Mouse (Mus musculus) olfactory bulb, adult 2 months (tissue): ENCODE data around the gene Emp3. TPM values are rescaled to one million over a fixed set of nuclear protein-coding genes. Genes with fewer than 3 reads are reported as not detected.
"Not testable (repeated sequence)": the region's sequence is repeated elsewhere in the genome, so short reads cannot be mapped to it uniquely, and the experiment has no call there.

Source experiments
- H3K27ac ChIP-seq: fragments of 200-500 bp; 2 replicates; pipeline ENCODE4 v1.5.1; 2012; ENCODE audit warnings: low read depth, low read length; ENCODE audit not compliant: insufficient read depth
- H3K4me1 ChIP-seq: fragments of 200-500 bp; 2 replicates; pipeline ENCODE4 v1.6.1; 2012; ENCODE audit warnings: low read length; ENCODE audit not compliant: control insufficient read depth, insufficient read depth
- H3K4me3 ChIP-seq: fragments of 200-500 bp; 2 replicates; pipeline ENCODE4 v1.5.1; 2012; ENCODE audit warnings: mild to moderate bottlenecking, low read depth, low read length, moderate library complexity; ENCODE audit not compliant: insufficient read depth
- CTCF ChIP-seq: fragments of 200-500 bp; IDR thresholded peaks from 2 replicates; pipeline ENCODE4 v1.5.1; 2012; ENCODE audit warnings: low read depth, mild to moderate bottlenecking, low read length, moderate library complexity; ENCODE audit not compliant: insufficient read depth
- POLR2A ChIP-seq: fragments of 200-500 bp; IDR thresholded peaks from 2 replicates; pipeline ENCODE4 v1.6.1; 2012; ENCODE audit warnings: mild to moderate bottlenecking, low read depth, low read length, moderate library complexity; ENCODE audit not compliant: insufficient read depth
- WGBS: fragments of 180-500 bp; shearing (Covaris S2); methylation state at CpG from one replicate; pipeline ENCODE4 v1.1.7; 2018; 5-methylcytosine and 5-hydroxymethylcytosine counted together
- polyA plus RNA-seq: library from polyadenylated mRNA; stranded (reverse); fragments of >200 nt; gene quantifications from 2 replicates; pipeline ENCODE4 v1.2.4, GENCODE M21; 2012; ENCODE audit warnings: low replicate concordance; ENCODE audit not compliant: missing spikeins, insufficient read depth, insufficient read length

Gene Emp3
- polyA plus RNA-seq, 1 experiment = not detected

DNA sequence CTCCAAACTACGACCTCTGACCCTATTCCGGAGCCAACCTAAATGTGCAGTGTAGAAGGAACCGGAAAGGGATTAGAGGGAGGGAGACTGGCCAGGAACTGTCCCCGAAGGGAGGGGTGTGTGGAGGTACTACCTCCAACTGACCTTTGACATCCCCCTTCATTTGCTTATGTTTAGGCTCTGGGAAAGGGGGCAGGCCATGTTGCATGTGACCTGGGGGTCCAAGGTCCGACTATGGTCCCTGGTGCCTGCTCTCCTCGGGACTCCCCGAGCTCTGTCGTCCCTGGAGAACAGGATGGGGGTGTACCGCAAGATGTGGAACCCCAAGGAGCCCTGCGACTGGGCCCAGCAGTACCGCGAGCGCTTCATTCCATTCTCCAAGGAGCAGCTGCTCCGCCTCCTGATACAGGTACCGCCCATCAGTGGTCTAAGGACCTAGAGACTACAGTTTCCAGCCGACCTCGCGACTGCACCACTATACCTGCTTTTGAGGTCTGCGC lies 23.9 kb downstream of the Emp3 start:
- peak overlapping the region; percentile 56 for H3K4me3 ChIP-seq
- TF ChIP-seq POLR2A (no peak; the same call in 1 of the 2 replicates), CTCF (no peak)
- H3K27ac ChIP-seq = peak overlapping the region; percentile 82
- no peaks in the 10 kb centered on the region for H3K4me1 ChIP-seq
- WGBS = 1% methylated on average over 19 of the region's 19 CpGs

- peak within 1 kb of the TSS; percentile 56 for H3K4me3 ChIP-seq
- TF ChIP-seq CTCF = no peak
- peak; percentile 67 for TF ChIP-seq POLR2A
- no peaks in the 10 kb centered on the region for H3K4me1 ChIP-seq
- under 1% methylated on average over 40 of the region's 40 CpGs for WGBS
- peak within 1 kb of the TSS; percentile 82 for H3K27ac ChIP-seq
Observed at GRCm38 (mm10) chr7:45896517-45897257, 24.5 kb downstream of the Emp3 start, which contains the start of the genes Syngr4 and Tmem143. TSS of gene Syngr4 (minus strand) at chr7:45896714. TSS of gene Tmem143 (plus strand) at chr7:45896941.

DNA sequence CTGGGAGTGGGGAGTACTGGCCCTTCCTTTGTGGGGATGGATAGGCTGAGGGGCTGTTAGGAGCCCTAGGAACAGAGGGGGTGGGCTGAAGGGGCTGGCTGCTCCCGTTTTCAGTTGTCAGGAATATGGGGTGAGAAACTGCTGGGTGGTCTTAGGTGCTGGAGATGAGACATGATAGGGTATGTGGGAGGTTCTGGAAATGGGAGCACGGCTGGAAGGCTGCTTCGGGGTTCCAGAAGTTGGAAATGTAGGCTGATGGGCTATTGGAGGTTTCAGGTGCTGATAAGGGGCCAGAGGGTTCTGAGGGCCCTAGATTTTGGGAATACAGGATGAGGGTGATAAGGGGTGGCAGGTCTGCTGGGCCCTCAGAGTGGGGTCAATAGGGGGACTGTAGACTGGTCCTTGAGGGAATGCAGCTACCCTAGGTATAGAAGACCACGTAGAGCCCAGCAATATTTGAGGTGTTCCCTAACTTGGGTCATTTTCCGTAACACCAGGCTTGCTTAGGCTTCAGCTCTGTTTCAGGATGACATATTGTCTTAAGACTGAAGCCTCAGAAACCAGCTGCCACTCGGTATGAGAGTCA lies 25.2 kb downstream of the Emp3 start:
- TF ChIP-seq CTCF (no peak), POLR2A (no peak)
- 73% methylated on average over 6 of the region's 6 CpGs for WGBS
- Histone ChIP-seq H3K4me1 (no peaks in the 10 kb centered on the region), H3K27ac (no peak overlapping the region), H3K4me3 (no peak overlapping the region)

DNA sequence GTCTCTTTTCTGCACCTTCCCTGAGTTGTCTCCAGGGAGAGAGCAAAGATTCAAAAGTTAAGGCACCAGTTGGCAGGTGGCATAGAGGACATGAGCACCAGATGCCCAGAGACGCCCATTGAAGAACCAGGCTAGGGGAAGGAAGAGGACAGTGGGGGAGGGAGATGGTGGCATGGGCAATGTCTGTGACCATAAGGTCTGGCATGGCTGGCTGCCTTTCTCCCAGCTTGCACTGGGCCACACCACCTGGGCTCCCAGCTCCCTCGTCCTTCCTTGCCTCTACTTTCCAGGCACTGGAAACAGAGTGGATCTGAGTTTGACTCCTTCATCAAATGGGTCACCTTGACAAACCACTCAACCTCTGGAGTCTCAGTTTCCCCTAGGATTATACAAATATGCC lies 28.6 kb downstream of the Emp3 start:
- TF ChIP-seq CTCF (no peak), POLR2A (no peak)
- H3K27ac ChIP-seq = no peak overlapping the region
- no peak overlapping the region for H3K4me3 ChIP-seq
- H3K4me1 ChIP-seq = no peaks in the 10 kb centered on the region
- WGBS = 95% methylated on average over 2 of the region's 2 CpGs

GRCm38 (mm10) chr7:45887246-45887645 lies 34.0 kb downstream of the Emp3 start:
- Histone ChIP-seq H3K4me1 (no peaks in the 10 kb centered on the region), H3K27ac (no peak overlapping the region), H3K4me3 (no peak overlapping the region)
- TF ChIP-seq POLR2A = no peak
- no peak for TF ChIP-seq CTCF
- WGBS = 32% methylated on average over 3 of the region's 3 CpGs

- H3K4me3 ChIP-seq = no peak overlapping the region
- H3K4me1 ChIP-seq = no peaks in the 10 kb centered on the region
- WGBS = 90% methylated on average over 2 of the region's 2 CpGs
- TF ChIP-seq CTCF (no peak), POLR2A (no peak)
- no peak overlapping the region for H3K27ac ChIP-seq
Observed at GRCm38 (mm10) chr7:45881011-45881410, 40.2 kb downstream of the Emp3 start.

DNA sequence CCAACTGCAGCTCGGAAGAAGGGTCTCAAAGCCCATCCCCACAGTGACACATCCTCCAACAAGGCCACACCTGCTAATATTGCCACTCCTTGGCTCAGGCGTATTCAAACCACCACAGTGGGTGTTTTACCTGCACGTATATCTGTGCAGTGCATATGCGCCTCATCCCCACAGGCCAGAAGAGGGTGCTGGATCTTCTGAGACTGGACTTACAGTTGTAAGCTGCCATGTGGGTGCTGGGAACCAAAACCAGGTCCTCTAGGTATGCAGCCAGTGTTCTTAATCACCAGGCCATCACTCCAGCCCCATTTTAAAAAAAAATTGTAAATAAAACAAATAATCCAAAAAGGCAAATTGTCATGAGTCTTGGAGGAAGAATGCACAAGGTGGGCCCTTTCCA lies 40.7 kb downstream of the Emp3 start:
- TF ChIP-seq POLR2A (no peak), CTCF (no peak)
- no peaks in the 10 kb centered on the region for H3K4me1 ChIP-seq
- H3K27ac ChIP-seq = no peak overlapping the region
- over 99% methylated on average over 4 of the region's 4 CpGs for WGBS
- no peak overlapping the region for H3K4me3 ChIP-seq

DNA sequence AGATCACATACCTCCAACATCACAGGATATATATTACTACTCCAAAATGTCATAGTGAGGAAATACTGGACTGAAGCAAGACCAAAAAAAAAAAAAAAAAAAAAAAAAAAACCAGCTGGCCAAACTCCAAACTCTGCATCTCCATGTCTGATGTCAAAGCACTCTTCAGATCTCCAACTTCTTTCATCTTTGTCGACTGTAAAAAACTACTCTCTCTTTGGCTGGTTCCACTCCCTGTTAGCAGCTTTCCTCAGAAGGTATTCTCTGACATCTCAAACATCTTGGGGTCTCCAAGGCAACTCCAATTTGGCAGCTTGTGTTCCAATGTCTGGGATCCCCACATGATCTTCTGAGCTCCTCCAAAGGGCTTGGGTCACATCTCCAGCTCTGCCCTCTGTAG lies 42.9 kb downstream of the Emp3 start, which contains the start of gene Grin2d:
Gene Grin2d, minus strand, starts transcription at position 101 of the 400 bp plus-strand sequence.
- not testable (repeated sequence) for H3K27ac ChIP-seq, H3K4me3 ChIP-seq, H3K4me1 ChIP-seq
- 72% methylated on average over 1 of the region's 1 CpGs for WGBS

GRCm38 (mm10) chr7:45876895-45877294 lies 44.3 kb downstream of the Emp3 start:
- WGBS = 99% methylated on average over 7 of the region's 7 CpGs
- TF ChIP-seq POLR2A (no peak), CTCF (no peak)

More at GRCm38 (mm10) chr7:45876895-45877294, 44.3 kb downstream of the Emp3 start:
- H3K4me3 ChIP-seq = no peak overlapping the region
- peaks cover 9% of the 10 kb centered on the region for H3K4me1 ChIP-seq
- H3K27ac ChIP-seq = no peak overlapping the region
